Mouse (Mus musculus): ENCODE results near the gene Gm42906. TPM values are rescaled to one million over a fixed set of nuclear protein-coding genes. Genes with fewer than 3 reads are reported as not detected.

Gm42906 gene
- total RNA-seq, 1 experiment = not detected

GRCm38 (mm10) chr5:151175897-151176313 is 252.1 kb downstream of the Gm42906 start:
- Histone ChIP-seq H3K27ac (ENCODE audit: insufficient read depth, low read depth, low read length, poor library complexity, severe bottlenecking) (no peak overlapping the region), H3K4me3 (ENCODE audit: insufficient read depth in 1 of 2, low read depth in 1 of 2, low read length in 2 of 2, poor library complexity in 1 of 2, severe bottlenecking in 1 of 2) (no peak overlapping the region), H3K36me3 (ENCODE audit: control insufficient read depth, insufficient read depth, low read length, poor library complexity, severe bottlenecking) (no peaks in the 10 kb centered on the region), H3K4me1 (ENCODE audit: control insufficient read depth in 2 of 2, insufficient read depth in 2 of 2, low read length in 2 of 2, poor library complexity in 1 of 2) (no peaks in the 10 kb centered on the region), H3K9ac (ENCODE audit: insufficient read depth, low read depth, low read length, poor library complexity, severe bottlenecking) (no peak overlapping the region), H3K9me3 (ENCODE audit: control insufficient read depth, insufficient read depth, low read depth, low read length) (no peaks in the 10 kb centered on the region)
- no peak for TF ChIP-seq ZC3H11A (IDR thresholded peaks at IDR 0.05; ENCODE audit: borderline replicate concordance, low read depth, low read length)
- DNase-seq (ENCODE audit: low read depth, low spot score) = no peak
- in situ Hi-C loops (cut with MboI; ENCODE audit: low sequenced_read_pairs in 2 of 2, unreplicated experiment in 2 of 2) = no loop called here

DNA sequence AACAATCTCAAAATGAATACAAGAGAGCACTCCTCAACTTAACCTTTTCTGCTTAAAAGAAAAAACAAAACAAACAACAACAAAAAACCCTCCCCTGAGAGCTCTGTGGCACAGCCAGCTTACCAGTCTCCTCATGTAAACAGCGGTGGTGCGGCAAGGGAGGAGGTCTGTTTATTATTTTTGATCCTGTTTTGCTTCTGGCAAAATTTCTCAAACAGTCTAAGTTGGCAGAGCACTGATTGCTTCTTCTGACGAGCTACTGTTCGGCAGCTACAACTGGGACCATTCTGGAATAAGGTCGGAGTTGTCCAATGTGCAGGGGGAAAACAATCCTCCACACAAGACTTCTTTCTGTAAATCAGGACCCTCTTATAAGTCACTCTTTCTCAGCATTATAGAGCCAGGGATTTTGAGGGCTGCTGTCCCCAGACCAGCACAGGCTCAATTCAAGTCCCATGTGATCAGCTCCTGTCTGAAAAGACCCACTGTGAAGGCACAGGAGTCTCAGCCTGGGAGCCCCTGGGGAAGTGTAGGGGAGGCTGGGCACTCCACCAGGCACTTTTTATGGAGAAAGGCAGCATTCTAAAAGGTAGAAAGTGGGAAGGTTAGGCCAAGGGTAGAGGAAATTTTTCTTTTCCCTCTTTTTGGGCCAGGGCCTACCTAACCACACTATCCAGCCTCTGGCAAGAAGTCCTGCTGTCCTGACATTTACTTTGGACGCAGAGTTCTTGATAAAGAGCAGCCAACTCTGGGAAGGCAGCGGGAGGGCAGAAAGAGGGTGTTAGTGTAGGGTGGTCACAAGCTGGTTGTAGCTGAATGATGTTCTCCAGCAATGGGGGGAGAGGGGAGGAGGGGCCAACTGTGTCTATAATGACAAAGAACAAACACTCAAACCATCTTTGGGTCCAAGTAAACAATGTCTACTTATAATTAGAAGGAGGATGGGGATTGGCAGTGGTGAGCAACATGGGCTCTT is 253.2 kb downstream of the Gm42906 start:
- H3K9ac ChIP-seq (ENCODE audit: insufficient read depth, low read depth, low read length, poor library complexity, severe bottlenecking) = no peak overlapping the region
- H3K27ac ChIP-seq (ENCODE audit: insufficient read depth, low read depth, low read length, poor library complexity, severe bottlenecking) = no peak overlapping the region
- no peak for DNase-seq (ENCODE audit: low read depth, low spot score)
- no peaks in the 10 kb centered on the region for H3K9me3 ChIP-seq (ENCODE audit: control insufficient read depth, insufficient read depth, low read depth, low read length)
- TF ChIP-seq ZNF384 (IDR thresholded peaks at IDR 0.05; ENCODE audit: low read depth, low read length) (no peak), HCFC1 (IDR thresholded peaks at IDR 0.05; ENCODE audit: borderline replicate concordance, insufficient read depth, low read length) (no peak), ZC3H11A (IDR thresholded peaks at IDR 0.05; ENCODE audit: borderline replicate concordance, low read depth, low read length) (no peak)
- H3K36me3 ChIP-seq (ENCODE audit: control insufficient read depth, insufficient read depth, low read length, poor library complexity, severe bottlenecking) = no peaks in the 10 kb centered on the region
- in situ Hi-C loops (cut with MboI; ENCODE audit: low sequenced_read_pairs in 2 of 2, unreplicated experiment in 2 of 2) = no loop called here
- H3K4me3 ChIP-seq (ENCODE audit: insufficient read depth in 1 of 2, low read depth in 1 of 2, low read length in 2 of 2, poor library complexity in 1 of 2, severe bottlenecking in 1 of 2) = no peak overlapping the region
- H3K4me1 ChIP-seq (ENCODE audit: control insufficient read depth in 2 of 2, insufficient read depth in 2 of 2, low read length in 2 of 2, poor library complexity in 1 of 2) = no peaks in the 10 kb centered on the region

DNA sequence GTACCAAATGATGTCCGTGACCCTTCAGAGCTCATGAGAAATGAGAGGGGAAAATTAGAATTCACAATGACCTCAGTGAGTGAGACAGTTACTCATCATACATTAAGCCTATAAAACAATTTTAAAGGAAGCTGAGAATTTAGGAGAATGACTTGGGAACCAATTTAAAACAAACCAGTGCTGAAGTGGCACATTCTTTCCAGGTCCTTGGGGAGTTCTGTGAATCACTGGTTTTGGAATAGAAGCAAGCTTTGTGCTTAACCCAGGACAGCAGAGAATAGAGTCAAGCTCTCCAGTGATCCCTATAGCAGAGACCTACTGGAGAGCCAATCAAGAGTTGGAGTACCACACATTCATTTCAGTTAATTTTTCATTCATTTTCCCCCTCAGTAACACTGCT is 254.2 kb downstream of the Gm42906 start:
- TF ChIP-seq ZNF384 (IDR thresholded peaks at IDR 0.05; ENCODE audit: low read depth, low read length) (no peak), CHD2 (IDR thresholded peaks at IDR 0.05; ENCODE audit: low read depth, low read length) (no peak), HCFC1 (IDR thresholded peaks at IDR 0.05; ENCODE audit: borderline replicate concordance, insufficient read depth, low read length) (no peak), ZC3H11A (IDR thresholded peaks at IDR 0.05; ENCODE audit: borderline replicate concordance, low read depth, low read length) (no peak), MAFK (IDR thresholded peaks at IDR 0.05; ENCODE audit: insufficient read depth, low read depth, low read length) (no peak)
- no peak overlapping the region for H3K4me3 ChIP-seq (ENCODE audit: insufficient read depth in 1 of 2, low read depth in 1 of 2, low read length in 2 of 2, poor library complexity in 1 of 2, severe bottlenecking in 1 of 2)
- no peaks in the 10 kb centered on the region for H3K36me3 ChIP-seq (ENCODE audit: control insufficient read depth, insufficient read depth, low read length, poor library complexity, severe bottlenecking)
- H3K4me1 ChIP-seq (ENCODE audit: control insufficient read depth in 2 of 2, insufficient read depth in 2 of 2, low read length in 2 of 2, poor library complexity in 1 of 2) = no peaks in the 10 kb centered on the region
- in situ Hi-C loops (cut with MboI; ENCODE audit: low sequenced_read_pairs in 2 of 2, unreplicated experiment in 2 of 2) = no loop called here
- no peak for DNase-seq (ENCODE audit: low read depth, low spot score)
- H3K27ac ChIP-seq (ENCODE audit: insufficient read depth, low read depth, low read length, poor library complexity, severe bottlenecking) = no peak overlapping the region
- H3K9ac ChIP-seq (ENCODE audit: insufficient read depth, low read depth, low read length, poor library complexity, severe bottlenecking) = no peak overlapping the region
- no peaks in the 10 kb centered on the region for H3K9me3 ChIP-seq (ENCODE audit: control insufficient read depth, insufficient read depth, low read depth, low read length)

GRCm38 (mm10) chr5:151170168-151170750 is 257.7 kb downstream of the Gm42906 start:
- no peaks in the 10 kb centered on the region for H3K4me1 ChIP-seq (ENCODE audit: control insufficient read depth in 2 of 2, insufficient read depth in 2 of 2, low read length in 2 of 2, poor library complexity in 1 of 2)
- no peak for TF ChIP-seq HCFC1 (IDR thresholded peaks at IDR 0.05; ENCODE audit: borderline replicate concordance, insufficient read depth, low read length)
- no peak for TF ChIP-seq MAFK (IDR thresholded peaks at IDR 0.05; ENCODE audit: insufficient read depth, low read depth, low read length)
- TF ChIP-seq ZC3H11A (IDR thresholded peaks at IDR 0.05; ENCODE audit: borderline replicate concordance, low read depth, low read length) = no peak
- TF ChIP-seq ZNF384 (IDR thresholded peaks at IDR 0.05; ENCODE audit: low read depth, low read length) = no peak
- TF ChIP-seq CHD2 (IDR thresholded peaks at IDR 0.05; ENCODE audit: low read depth, low read length) = no peak
- H3K36me3 ChIP-seq (ENCODE audit: control insufficient read depth, insufficient read depth, low read length, poor library complexity, severe bottlenecking) = no peaks in the 10 kb centered on the region
- DNase-seq (ENCODE audit: low read depth, low spot score) = no peak
- in situ Hi-C loops (cut with MboI; ENCODE audit: low sequenced_read_pairs in 2 of 2, unreplicated experiment in 2 of 2) = no loop called here
- no peak overlapping the region for H3K9ac ChIP-seq (ENCODE audit: insufficient read depth, low read depth, low read length, poor library complexity, severe bottlenecking)
- H3K9me3 ChIP-seq (ENCODE audit: control insufficient read depth, insufficient read depth, low read depth, low read length) = no peaks in the 10 kb centered on the region
- H3K4me3 ChIP-seq (ENCODE audit: insufficient read depth in 1 of 2, low read depth in 1 of 2, low read length in 2 of 2, poor library complexity in 1 of 2, severe bottlenecking in 1 of 2) = no peak overlapping the region
- no peak overlapping the region for H3K27ac ChIP-seq (ENCODE audit: insufficient read depth, low read depth, low read length, poor library complexity, severe bottlenecking)

All from ES-E14 (cell line).